Mouse (Mus musculus) neural tube, embryonic 14.5 days (tissue): ENCODE measurements around the gene Olfr76. TPM values are rescaled to one million over a fixed set of nuclear protein-coding genes. Genes with fewer than 3 reads are reported as not detected.
"Not testable (repeated sequence)": the region's sequence is repeated elsewhere in the genome, so short reads cannot be mapped to it uniquely, and the experiment has no call there.

Source experiments
- ATAC-seq: fragments of 200-750 bp; cut with Nextera tagmentation; 2 replicates; pipeline ENCODE4 v1.8.0; 2017; ENCODE audit warnings: low read depth, mild to moderate bottlenecking, moderate TSS enrichment, moderate library complexity
- H3K27ac ChIP-seq: fragments of 300-500 bp; sonication (generic); 2 replicates; pipeline ENCODE4 v1.5.1; 2014; ENCODE audit warnings: low read depth, mild to moderate bottlenecking, control low read depth, low read length, moderate library complexity, mixed read lengths
- H3K27me3 ChIP-seq: fragments of 300-500 bp; sonication (generic); 2 replicates; pipeline ENCODE4 v1.6.1; 2014; ENCODE audit warnings: low read length; ENCODE audit not compliant: control insufficient read depth, insufficient read depth
- H3K36me3 ChIP-seq: fragments of 300-500 bp; sonication (generic); 2 replicates; pipeline ENCODE4 v1.6.1; 2014; ENCODE audit warnings: low read length, mixed read lengths; ENCODE audit not compliant: control insufficient read depth, insufficient read depth
- H3K4me1 ChIP-seq: fragments of 300-500 bp; sonication (generic); 2 replicates; pipeline ENCODE4 v1.6.1; 2014; ENCODE audit warnings: low read length; ENCODE audit not compliant: control insufficient read depth, insufficient read depth
- H3K4me2 ChIP-seq: fragments of 300-500 bp; sonication (generic); 2 replicates; pipeline ENCODE4 v1.6.1; 2014; ENCODE audit warnings: mild to moderate bottlenecking, low read depth, low read length, control low read depth
- H3K4me3 ChIP-seq: fragments of 300-500 bp; sonication (generic); 2 replicates; pipeline ENCODE4 v1.5.1; 2014; ENCODE audit warnings: low read depth, low read length, control low read depth, mixed read lengths
- H3K9ac ChIP-seq: fragments of 300-500 bp; sonication (generic); replicated peaks from 2 replicates; pipeline ENCODE4 v1.6.1; 2014; ENCODE audit warnings: low read depth, mild to moderate bottlenecking, control low read depth, low read length, mixed read lengths
- H3K9me3 ChIP-seq: fragments of 300-500 bp; sonication (generic); 2 replicates; pipeline ENCODE4 v1.6.1; 2016; ENCODE audit warnings: low read length; ENCODE audit not compliant: control insufficient read depth
- WGBS: fragments of 180-500 bp; shearing (Covaris S2); extraction: QIAGEN DNeasy Blood & Tissue Kit; methylation state at CpG from one replicate; pipeline ENCODE4 v1.1.7; 2014; 5-methylcytosine and 5-hydroxymethylcytosine counted together
- polyA plus RNA-seq: library from polyadenylated mRNA; unstranded; fragments of >200 nt; fragmentation: Nextera tagmentation; extraction: Ambion mirVana; gene quantifications from 2 replicates; pipeline ENCODE4 v1.2.1, GENCODE M21; 2014

Olfr76 gene
- polyA plus RNA-seq, 1 experiment from 2014 or later: not detected

DNA sequence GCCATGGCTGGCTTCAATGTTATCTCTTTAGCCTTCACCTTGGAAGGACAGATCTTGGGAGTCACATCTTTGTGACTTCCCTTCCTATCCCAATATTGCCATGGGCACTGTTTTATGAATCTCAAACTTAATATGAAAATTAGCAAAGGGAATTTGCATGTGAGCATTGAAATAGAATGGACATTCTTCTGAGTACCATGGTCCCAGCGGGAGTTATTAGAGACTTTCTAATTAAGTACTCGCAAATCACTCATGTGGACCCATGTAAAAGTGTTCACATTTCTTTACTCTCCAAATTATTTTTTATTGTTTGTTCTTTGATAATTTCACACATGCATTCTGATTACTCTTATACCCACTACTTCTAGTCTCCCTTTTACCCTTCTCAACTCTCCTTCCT, 19.8 kb downstream of the Olfr76 start, which contains the start of gene Olfr1427:
Olfr1427 (minus strand) TSS at position 101 of the 400 bp plus-strand sequence.
- H3K27me3 ChIP-seq: no peaks in the 10 kb centered on the region
- H3K9ac ChIP-seq: no peak within 1 kb of the TSS
- H3K27ac ChIP-seq: no peak within 1 kb of the TSS
- no peaks in the 10 kb centered on the region for H3K36me3 ChIP-seq
- no peaks in the 10 kb centered on the region for H3K4me1 ChIP-seq
- ATAC-seq: no peak
- no peak within 1 kb of the TSS for H3K4me2 ChIP-seq
- 98% methylated on average over 2 of the region's 2 CpGs for WGBS
- H3K4me3 ChIP-seq: no peak within 1 kb of the TSS
- H3K9me3 ChIP-seq: no peaks in the 10 kb centered on the region

DNA sequence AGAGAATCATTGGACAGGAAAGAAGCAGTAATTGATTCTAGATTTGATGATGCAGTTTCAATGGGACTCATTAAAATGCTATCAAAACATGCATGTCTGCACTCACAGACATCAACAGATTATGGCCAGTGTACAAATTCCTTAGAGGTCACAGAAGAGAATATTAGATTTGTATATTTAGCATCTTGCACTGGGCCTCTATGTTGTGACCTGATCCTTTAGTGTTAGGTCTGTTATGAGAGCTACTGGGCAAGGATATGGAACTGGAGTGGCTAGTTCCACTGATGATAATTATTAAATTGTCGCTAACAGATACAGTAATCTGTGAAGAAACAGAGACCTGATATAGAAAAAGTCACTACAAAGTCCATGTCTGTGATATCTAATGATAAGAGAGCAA, 31.1 kb downstream of the Olfr76 start, which contains the start of gene Olfr1426:
Olfr1426 (minus strand) TSS at position 101 of the 400 bp plus-strand sequence.
- WGBS: 85% methylated on average over 1 of the region's 1 CpGs
- Histone ChIP-seq H3K27me3 (no peaks in the 10 kb centered on the region), H3K27ac (no peak within 1 kb of the TSS), H3K36me3 (no peaks in the 10 kb centered on the region), H3K4me1 (no peaks in the 10 kb centered on the region), H3K4me3 (no peak within 1 kb of the TSS), H3K9ac (no peak within 1 kb of the TSS), H3K4me2 (no peak within 1 kb of the TSS), H3K9me3 (no peaks in the 10 kb centered on the region)
- no peak for ATAC-seq

DNA sequence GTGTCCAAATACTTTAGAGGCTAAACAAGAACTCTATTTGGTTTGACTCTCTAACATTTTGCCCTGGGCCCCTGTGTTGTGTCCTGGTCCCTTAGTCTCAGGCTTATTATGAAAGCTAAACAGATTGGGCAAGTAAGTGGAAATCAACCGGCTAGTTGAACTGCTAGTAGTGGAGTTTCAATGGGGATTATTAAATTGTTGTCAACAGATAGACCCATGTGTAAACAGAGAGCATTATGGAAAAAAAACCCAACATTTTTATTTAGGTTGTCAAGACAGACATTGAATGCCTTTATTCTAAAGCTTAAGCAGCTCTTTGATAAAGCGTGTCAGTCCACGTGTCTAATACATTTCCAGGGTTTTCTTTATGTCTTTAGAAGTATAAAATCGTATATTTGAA, 45.4 kb downstream of the Olfr76 start, which contains the start of gene Olfr1425:
Olfr1425 (minus strand) TSS at position 101 of the 400 bp plus-strand sequence.
- ATAC-seq, H3K4me1 ChIP-seq, H3K36me3 ChIP-seq, H3K9me3 ChIP-seq, H3K9ac ChIP-seq, H3K27ac ChIP-seq, H3K27me3 ChIP-seq, H3K4me3 ChIP-seq, H3K4me2 ChIP-seq: not testable (repeated sequence)
- WGBS: 88% methylated on average over 4 of the region's 4 CpGs

DNA sequence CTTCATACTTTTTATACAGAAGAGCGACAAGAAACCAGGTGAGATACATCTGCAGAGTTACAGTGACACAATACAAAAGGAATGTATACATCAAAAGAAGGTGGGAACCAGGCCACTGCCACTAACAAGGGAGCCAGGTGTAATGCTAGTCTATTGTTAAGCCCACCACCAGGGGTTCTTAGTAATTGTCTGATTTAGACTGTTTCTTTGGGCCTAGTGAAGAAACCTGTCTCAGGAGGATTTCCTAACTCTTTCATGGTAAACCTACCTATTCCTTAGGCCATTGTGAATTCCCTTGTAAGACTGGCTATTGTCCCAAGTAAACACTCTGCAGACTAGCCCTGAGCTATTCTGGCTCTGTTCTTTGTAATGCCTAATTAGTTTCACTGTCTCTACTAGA, 53.5 kb downstream of the Olfr76 start:
- H3K9ac ChIP-seq, ATAC-seq, H3K27ac ChIP-seq, H3K9me3 ChIP-seq, H3K27me3 ChIP-seq, H3K4me2 ChIP-seq, H3K36me3 ChIP-seq, H3K4me1 ChIP-seq, H3K4me3 ChIP-seq: not testable (repeated sequence)
- 75% methylated on average over 1 of the region's 1 CpGs for WGBS

Other genes starting within 250 kb of the Olfr76 start
- gene Olfr1419, start 248.1 kb downstream of the Olfr76 start, polyA plus RNA-seq: not detected in 2 replicates
- gene Olfr1420, start 236.6 kb downstream of the Olfr76 start, polyA plus RNA-seq: 0.12 and 0.28 TPM in 2 replicates
- gene Patl1, start 210.8 kb downstream of the Olfr76 start, polyA plus RNA-seq: 18.3 and 20.9 TPM in 2 replicates
- gene Osbp, start 157.3 kb downstream of the Olfr76 start, polyA plus RNA-seq: 7.6 and 7.7 TPM in 2 replicates
- gene Olfr1423, start 81.9 kb downstream of the Olfr76 start, polyA plus RNA-seq: not detected in 2 replicates
- gene Olfr1424, start 60.5 kb downstream of the Olfr76 start, polyA plus RNA-seq: not detected in 2 replicates
- not detected in 2 replicates for gene Olfr1425, start 45.5 kb downstream of the Olfr76 start, polyA plus RNA-seq
- not detected in 2 replicates for gene Olfr1426, start 31.2 kb downstream of the Olfr76 start, polyA plus RNA-seq
- not detected in 2 replicates for gene Olfr1427, start 19.9 kb downstream of the Olfr76 start, polyA plus RNA-seq
- gene Olfr1428, start 7.3 kb downstream of the Olfr76 start, polyA plus RNA-seq: not detected in 2 replicates
- gene Olfr1555-ps1, start 46.9 kb upstream of the Olfr76 start, polyA plus RNA-seq: not detected in 2 replicates
- not detected in 2 replicates for gene Olfr1431, start 77.4 kb upstream of the Olfr76 start, polyA plus RNA-seq
- gene Olfr1432, start 109.4 kb upstream of the Olfr76 start, polyA plus RNA-seq: not detected in 2 replicates
- not detected in 2 replicates for gene Olfr262, start 118.5 kb upstream of the Olfr76 start, polyA plus RNA-seq
- not detected in 2 replicates for gene Olfr235, start 137.8 kb upstream of the Olfr76 start, polyA plus RNA-seq
- gene Olfr1434, start 156.7 kb upstream of the Olfr76 start, polyA plus RNA-seq: not detected in 2 replicates
- gene Olfr1436, start 175.9 kb upstream of the Olfr76 start, polyA plus RNA-seq: not detected in 2 replicates
- gene Olfr1437, start 201.9 kb upstream of the Olfr76 start, polyA plus RNA-seq: not detected in 2 replicates
- gene Olfr1438-ps1, start 212.7 kb upstream of the Olfr76 start, polyA plus RNA-seq: not detected in 2 replicates